Mouse (Mus musculus) G1E (cell line): ENCODE results near the gene Tet3. TPM values are rescaled to one million over a fixed set of nuclear protein-coding genes. Genes with fewer than 3 reads are reported as not detected.
A peak's percentile ranks its signal among the peaks of the same experiment; 100 is the strongest.

Experiments
- ATAC-seq: 2 replicates; pipeline ENCODE4 v1.8.0; 2016; ENCODE audit warnings: mild to moderate bottlenecking; ENCODE audit not compliant: insufficient number of reproducible peaks, poor library complexity, low FRiP score, severe bottlenecking; ENCODE audit errors: extremely low read depth
- DNase-seq: peaks from one replicate; pipeline ENCODE4 v3.0.0; 2012; ENCODE audit warnings: low spot score
- H3K27me3 ChIP-seq: 2 replicates; pipeline ENCODE4 v1.6.1; 2012; ENCODE audit warnings: mild to moderate bottlenecking, low read length, inconsistent platforms; ENCODE audit not compliant: insufficient read depth
- H3K36me3 ChIP-seq: replicated peaks from 2 replicates; pipeline ENCODE3; 2012; ENCODE audit warnings: mild to moderate bottlenecking, inconsistent platforms
- H3K4me1 ChIP-seq: 2 replicates; pipeline ENCODE4 v1.6.1; 2012; ENCODE audit warnings: low read depth, low read length, inconsistent platforms, mixed read lengths; ENCODE audit not compliant: insufficient read depth
- H3K4me3 ChIP-seq: 2 replicates; pipeline ENCODE4 v1.5.1; 2012; ENCODE audit warnings: low read depth, mild to moderate bottlenecking, inconsistent platforms, low read length, moderate library complexity, mixed read lengths
- H3K9me3 ChIP-seq: replicated peaks from 2 replicates; pipeline ENCODE4 v1.6.1; 2012; ENCODE audit warnings: inconsistent platforms
- CTCF ChIP-seq: IDR thresholded peaks from 2 replicates; pipeline ENCODE4 v1.5.1; 2012; ENCODE audit warnings: low read depth, low read length, inconsistent platforms, mixed read lengths
- GATA1 ChIP-seq: IDR thresholded peaks from 2 replicates; pipeline ENCODE4 v1.6.1; 2012; ENCODE audit warnings: borderline replicate concordance, low read length, inconsistent platforms, mixed read lengths
- GATA2 ChIP-seq: IDR thresholded peaks from 2 replicates; pipeline ENCODE4 v1.6.1; 2012; ENCODE audit warnings: low read depth, low read length, inconsistent platforms, borderline replicate concordance
- POLR2AphosphoS5 ChIP-seq: IDR thresholded peaks from 2 replicates; pipeline ENCODE4 v1.6.1; 2012; ENCODE audit warnings: low read depth, low read length, inconsistent platforms; ENCODE audit not compliant: insufficient replicate concordance
- TAL1 ChIP-seq: conservative IDR thresholded peaks from 2 replicates; pipeline ENCODE4 v1.6.1; 2012; ENCODE audit warnings: low read depth, low read length, inconsistent platforms, mixed read lengths
- polyA plus RNA-seq: library from polyadenylated mRNA; stranded (reverse); fragments of >175 nt; gene quantifications from 2 replicates; pipeline ENCODE4 v1.2.3, GENCODE M21; 2012
- total RNA-seq, 2 experiments: library from RNA; stranded (forward) in 1 of 2; stranded (reverse) in 1 of 2; fragments of 200-1000 nt in 1 of 2; fragments of >200 nt in 1 of 2; fragmentation: Nextera tagmentation in 1 of 2; gene quantifications; 2 replicates each; pipeline ENCODE4 v1.2.3; 2014 to 2017

Tet3 gene
- total and polyA plus RNA-seq, 3 experiments, result 17.6 to 94.9 (median 71.1) TPM

DNA sequence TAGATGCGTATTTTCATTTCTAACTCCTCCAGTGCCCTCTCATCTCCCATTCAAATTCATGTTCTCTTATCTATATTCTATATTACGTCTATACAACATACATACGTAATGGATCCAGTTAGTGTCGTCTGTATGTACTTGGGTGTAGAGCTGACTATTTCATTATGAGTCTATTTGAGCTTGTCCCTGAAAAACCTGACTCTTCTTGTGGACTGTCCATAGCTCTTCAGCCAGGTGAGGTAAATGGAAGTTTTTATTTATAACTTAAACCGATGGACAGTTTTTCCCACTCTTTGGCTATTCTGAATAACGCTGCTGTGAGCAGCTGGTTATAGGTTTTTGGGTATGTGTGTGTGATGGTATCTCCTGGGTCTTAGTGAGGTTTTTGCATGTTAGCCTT is 132.1 kb downstream of the Tet3 start:
- peaks cover 39% of the 10 kb centered on the region for H3K4me1 ChIP-seq
- no peaks in the 10 kb centered on the region for H3K27me3 ChIP-seq
- TF ChIP-seq TAL1, result no peak
- no peak for TF ChIP-seq CTCF
- TF ChIP-seq GATA1, result no peak
- no peak for TF ChIP-seq POLR2AphosphoS5
- TF ChIP-seq GATA2, result no peak
- H3K36me3 ChIP-seq, result peaks cover 49% of the 10 kb centered on the region
- ATAC-seq (no peak), DNase-seq (no peak)
- H3K9me3 ChIP-seq, result no peaks in the 10 kb centered on the region
- H3K4me3 ChIP-seq, result peak overlapping the region; percentile 82

DNA sequence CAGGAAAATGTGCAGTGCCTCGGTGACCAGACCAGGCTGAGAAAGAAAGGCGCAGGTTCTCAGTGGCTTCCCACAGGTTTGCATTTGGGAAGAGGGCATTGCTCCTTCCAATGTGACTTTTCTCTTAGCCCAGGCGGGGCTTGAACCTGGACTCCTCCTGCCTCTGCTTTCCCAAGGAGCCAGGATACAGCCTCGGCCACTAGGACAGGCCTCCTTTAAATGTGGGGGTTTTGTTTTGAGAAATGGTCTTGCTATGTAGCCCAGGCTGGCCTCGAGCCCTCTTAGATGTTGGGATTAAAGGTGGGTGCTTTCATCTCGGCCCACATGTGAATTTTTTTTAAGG is 132.5 kb downstream of the Tet3 start:
- Histone ChIP-seq H3K27me3 (no peaks in the 10 kb centered on the region), H3K4me3 (peak overlapping the region; percentile 82), H3K36me3 (peaks cover 46% of the 10 kb centered on the region), H3K4me1 (peaks cover 43% of the 10 kb centered on the region), H3K9me3 (no peaks in the 10 kb centered on the region)
- no peak for TF ChIP-seq POLR2AphosphoS5
- TF ChIP-seq TAL1, result no peak
- TF ChIP-seq CTCF, result no peak
- TF ChIP-seq GATA1, result no peak
- no peak for TF ChIP-seq GATA2
- DNase-seq, result no peak
- no peak for ATAC-seq

DNA sequence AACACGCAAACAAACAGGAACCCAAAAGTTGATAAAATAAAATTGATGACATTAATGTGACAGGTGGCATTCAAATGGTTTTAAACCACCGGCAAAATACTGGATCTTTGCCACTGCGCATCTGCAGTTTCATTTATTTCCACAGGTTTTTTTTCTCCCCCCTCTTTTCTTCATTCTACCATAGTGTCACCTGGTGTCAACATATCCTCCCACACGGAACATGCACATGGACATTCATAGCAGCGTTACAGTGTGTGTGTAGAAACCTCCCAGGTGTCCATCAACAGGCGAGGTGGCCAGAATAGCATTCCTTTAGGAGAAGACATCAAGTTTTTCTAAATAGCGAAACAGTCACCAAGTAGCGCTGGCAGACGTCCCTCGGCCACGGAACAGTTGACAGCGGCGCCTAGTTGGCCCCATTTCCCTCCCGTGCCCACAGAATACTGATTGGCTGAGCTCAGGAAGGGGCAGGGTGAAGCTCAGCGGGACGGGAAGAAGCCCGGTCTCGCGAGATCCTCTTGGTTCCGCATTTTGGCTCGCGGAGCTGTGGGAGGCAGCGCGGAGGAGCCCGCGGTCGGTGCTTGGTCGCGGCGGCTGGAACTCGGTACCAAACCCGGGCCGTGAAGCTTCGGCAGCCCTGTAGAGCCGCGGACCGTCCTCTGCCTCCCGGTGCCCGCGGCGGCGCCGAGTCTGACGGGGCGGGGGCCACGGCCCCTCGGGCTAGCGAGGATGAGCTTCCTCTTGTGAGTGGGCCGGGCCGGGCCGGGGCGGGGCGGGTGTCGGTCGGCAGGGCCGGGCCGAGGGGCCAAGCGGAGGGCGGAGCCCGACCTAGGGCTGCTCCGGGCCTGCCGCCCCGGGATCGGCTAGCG is 133.1 kb downstream of the Tet3 start, which contains the start of the genes Mthfd2 and Mob1a:
Gene Mthfd2 (minus strand): TSS at position 384 of the 869 bp plus-strand sequence.
Gene Mob1a (plus strand): TSS at position 492 of the 869 bp plus-strand sequence.
- ATAC-seq (peak; percentile 96), DNase-seq (peak; percentile 93)
- TF ChIP-seq POLR2AphosphoS5 (no peak), GATA2 (no peak)
- H3K4me3 ChIP-seq, result peak within 1 kb of the TSS; percentile 82
- H3K4me1 ChIP-seq, result peaks cover 48% of the 10 kb centered on the region
- H3K9me3 ChIP-seq, result no peaks in the 10 kb centered on the region
- H3K36me3 ChIP-seq, result peaks cover 43% of the 10 kb centered on the region
- H3K27me3 ChIP-seq, result no peaks in the 10 kb centered on the region

DNA sequence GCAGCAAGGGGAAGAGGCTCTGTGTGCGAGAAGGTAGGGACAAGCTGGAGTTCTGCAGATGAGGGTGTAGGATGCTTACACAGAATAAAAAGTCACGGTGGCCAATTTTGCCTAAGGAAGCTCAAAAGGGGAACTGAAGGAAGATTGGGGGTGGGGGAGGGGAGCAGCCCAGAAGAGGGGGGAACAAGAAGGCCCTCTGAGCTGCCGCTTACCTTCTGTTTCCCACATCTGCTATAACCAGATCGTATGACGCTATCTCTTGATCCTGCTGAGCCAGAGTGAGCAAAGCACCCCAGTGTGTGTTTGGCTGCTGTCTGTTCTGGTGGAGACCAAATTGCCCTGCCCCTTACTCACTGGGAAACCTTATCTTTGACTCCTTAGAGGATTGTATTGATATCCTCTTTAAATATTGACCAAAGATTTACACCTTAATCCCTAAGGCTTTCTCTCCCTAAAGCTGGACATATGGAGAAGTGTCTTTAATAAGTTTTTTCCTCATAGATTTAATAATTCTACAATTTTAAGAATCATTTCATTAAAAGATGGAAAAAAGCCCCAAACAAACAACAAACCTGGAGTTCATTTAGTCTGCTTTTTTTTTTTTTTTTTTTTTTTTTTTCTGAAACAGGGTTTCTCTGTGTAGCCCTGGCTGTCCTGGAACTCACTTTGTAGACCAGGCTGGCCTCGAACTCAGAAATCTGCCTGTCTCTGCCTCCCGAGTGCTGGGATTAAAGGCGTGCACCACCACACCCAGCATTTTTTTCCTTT is 135.0 kb downstream of the Tet3 start:
- H3K4me3 ChIP-seq, result peak overlapping the region; percentile 44; the same call in 1 of the 2 replicates
- DNase-seq (peak; percentile 35), ATAC-seq (no peak)
- H3K4me1 ChIP-seq, result peaks cover 46% of the 10 kb centered on the region
- H3K27me3 ChIP-seq, result no peaks in the 10 kb centered on the region
- TF ChIP-seq CTCF (no peak), POLR2AphosphoS5 (no peak), TAL1 (no peak), GATA1 (no peak), GATA2 (no peak)
- H3K36me3 ChIP-seq, result peaks cover 26% of the 10 kb centered on the region
- no peaks in the 10 kb centered on the region for H3K9me3 ChIP-seq

DNA sequence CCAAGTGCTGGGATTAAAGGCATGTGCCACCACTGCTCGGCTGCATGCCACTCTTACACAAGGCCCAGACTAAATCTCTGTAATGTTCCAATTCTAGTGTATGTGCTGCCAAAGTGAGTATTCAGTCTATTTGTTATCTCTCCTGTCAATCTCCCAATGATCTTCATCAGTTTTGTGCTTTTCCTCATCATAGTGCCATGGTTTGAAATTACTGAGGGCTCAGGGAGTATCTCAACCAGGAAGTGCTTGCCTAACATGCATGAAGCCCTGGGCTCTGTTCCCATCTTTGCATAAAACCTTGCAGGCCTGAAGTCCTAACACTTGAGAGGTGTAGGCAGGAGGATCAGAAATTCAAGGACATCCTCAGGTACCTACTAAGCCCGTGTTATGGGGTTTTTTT is 136.1 kb downstream of the Tet3 start:
- Histone ChIP-seq H3K4me1 (peaks cover 41% of the 10 kb centered on the region), H3K9me3 (no peaks in the 10 kb centered on the region), H3K36me3 (peaks cover 17% of the 10 kb centered on the region), H3K27me3 (no peaks in the 10 kb centered on the region), H3K4me3 (no peak overlapping the region)
- ATAC-seq (no peak), DNase-seq (no peak)
- TF ChIP-seq GATA1 (no peak), CTCF (no peak), TAL1 (no peak), POLR2AphosphoS5 (no peak), GATA2 (no peak)

DNA sequence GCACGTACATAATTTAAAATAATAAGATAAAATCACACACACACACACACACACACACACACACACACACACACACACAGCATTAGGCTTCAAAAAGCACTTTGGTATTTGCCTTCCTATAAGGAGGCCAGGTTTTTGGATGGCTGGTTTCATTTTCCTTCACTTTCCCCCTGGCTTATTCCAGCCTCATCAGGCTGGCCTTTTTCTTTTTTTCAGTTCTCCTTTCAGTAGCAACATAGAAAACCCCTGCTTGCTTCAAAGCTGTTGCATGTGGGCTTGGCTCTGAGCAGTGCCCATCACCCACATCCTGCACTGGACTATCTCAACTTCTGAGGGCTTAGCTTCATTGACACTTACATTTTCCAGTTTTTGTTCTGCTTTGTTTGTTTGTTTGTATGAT is 137.0 kb downstream of the Tet3 start:
- peaks cover 38% of the 10 kb centered on the region for H3K4me1 ChIP-seq
- H3K4me3 ChIP-seq, result no peak overlapping the region
- DNase-seq, result no peak
- no peaks in the 10 kb centered on the region for H3K27me3 ChIP-seq
- H3K36me3 ChIP-seq, result peaks cover 16% of the 10 kb centered on the region
- H3K9me3 ChIP-seq, result no peaks in the 10 kb centered on the region
- no peak for TF ChIP-seq GATA1
- TF ChIP-seq GATA2, result no peak
- no peak for TF ChIP-seq POLR2AphosphoS5
- no peak for TF ChIP-seq CTCF
- TF ChIP-seq TAL1, result no peak
- no peak for ATAC-seq
